Mouse (Mus musculus) limb, embryonic 12.5 days (tissue): Measurements from ENCODE around the gene Nt5m. TPM values are rescaled to one million over a fixed set of nuclear protein-coding genes. Genes with fewer than 3 reads are reported as not detected.

Source experiments
- ATAC-seq: fragments of 200-750 bp; cut with Nextera tagmentation; 2 replicates; pipeline ENCODE4 v1.8.0; 2017; ENCODE audit warnings: low read depth, moderate TSS enrichment; ENCODE audit not compliant: insufficient number of reproducible peaks, insufficient read depth, low FRiP score, low TSS enrichment
- H3K27ac ChIP-seq: fragments of 300-500 bp; sonication (generic); 2 replicates; pipeline ENCODE4 v1.5.1; 2016; ENCODE audit warnings: mild to moderate bottlenecking, moderate library complexity
- H3K27me3 ChIP-seq: fragments of 300-500 bp; sonication (generic); 2 replicates; pipeline ENCODE4 v1.6.1; 2016; ENCODE audit warnings: mild to moderate bottlenecking, moderate library complexity
- H3K36me3 ChIP-seq: fragments of 300-500 bp; sonication (generic); 2 replicates; pipeline ENCODE4 v1.6.1; 2016; ENCODE audit warnings: mild to moderate bottlenecking, moderate library complexity
- H3K4me1 ChIP-seq: fragments of 300-500 bp; sonication (generic); replicated peaks from 2 replicates; pipeline ENCODE4 v1.6.1; 2016
- H3K4me2 ChIP-seq: fragments of 300-500 bp; sonication (generic); 2 replicates; pipeline ENCODE4 v1.6.1; 2016; ENCODE audit warnings: mild to moderate bottlenecking, moderate library complexity
- H3K4me3 ChIP-seq: fragments of 300-500 bp; sonication (generic); replicated peaks from 2 replicates; pipeline ENCODE4 v1.5.1; 2016; ENCODE audit warnings: mild to moderate bottlenecking
- H3K9ac ChIP-seq: fragments of 300-500 bp; sonication (generic); replicated peaks from 2 replicates; pipeline ENCODE4 v1.6.1; 2016; ENCODE audit warnings: mild to moderate bottlenecking, moderate library complexity
- H3K9me3 ChIP-seq: fragments of 300-500 bp; sonication (generic); 2 replicates; pipeline ENCODE4 v1.6.1; 2016; ENCODE audit warnings: mild to moderate bottlenecking, moderate library complexity
- WGBS: fragments of 180-500 bp; shearing (Covaris S2); methylation state at CpG from one replicate; pipeline ENCODE4 v1.1.7; 2016; 5-methylcytosine and 5-hydroxymethylcytosine counted together
- polyA plus RNA-seq: library from polyadenylated mRNA; unstranded; fragments of >200 nt; fragmentation: Nextera tagmentation; extraction: Ambion mirVana; gene quantifications from 2 replicates; pipeline ENCODE4 v1.2.1, GENCODE M21; 2016

Nt5m gene
- polyA plus RNA-seq, 1 experiment from 2014 or later, result 39.8 TPM

GRCm38 (mm10) chr11:59839459-59840126 lies 346 bp downstream of the Nt5m start, which contains the start of gene Cops3:
TSS of gene Cops3 (minus strand) at chr11:59839838.
- H3K9ac ChIP-seq, result peak within 1 kb of the TSS; percentile 96
- H3K36me3 ChIP-seq, result peaks cover 28% of the 10 kb centered on the region
- H3K9me3 ChIP-seq, result no peaks in the 10 kb centered on the region
- peak within 1 kb of the TSS; percentile 94 for H3K4me3 ChIP-seq
- ATAC-seq, result peak; percentile 94
- peaks cover 31% of the 10 kb centered on the region for H3K4me1 ChIP-seq
- WGBS, result under 1% methylated on average over 42 of the region's 43 CpGs
- no peaks in the 10 kb centered on the region for H3K27me3 ChIP-seq
- peak within 1 kb of the TSS; percentile 74 for H3K4me2 ChIP-seq
- H3K27ac ChIP-seq, result peak within 1 kb of the TSS; percentile 98

- H3K36me3 ChIP-seq, result peaks cover 12% of the 10 kb centered on the region; the same call in 1 of the 2 replicates
- H3K4me3 ChIP-seq, result no peak overlapping the region
- WGBS, result 94% methylated on average over 11 of the region's 11 CpGs
- no peaks in the 10 kb centered on the region for H3K27me3 ChIP-seq
- peaks cover 27% of the 10 kb centered on the region for H3K4me1 ChIP-seq
- H3K4me2 ChIP-seq, result no peak overlapping the region
- H3K9ac ChIP-seq, result no peak overlapping the region
- no peak for ATAC-seq
- no peaks in the 10 kb centered on the region for H3K9me3 ChIP-seq
- H3K27ac ChIP-seq, result no peak overlapping the region
These were observed 7.1 kb downstream of the Nt5m start for GRCm38 (mm10) chr11:59846311-59846710.

GRCm38 (mm10) chr11:59847131-59847530 lies 7.9 kb downstream of the Nt5m start:
- Histone ChIP-seq H3K36me3 (peaks cover 12% of the 10 kb centered on the region; the same call in 1 of the 2 replicates), H3K9me3 (no peaks in the 10 kb centered on the region), H3K9ac (no peak overlapping the region), H3K4me3 (peak overlapping the region; percentile 82), H3K27ac (no peak overlapping the region), H3K27me3 (no peaks in the 10 kb centered on the region), H3K4me1 (peaks cover 34% of the 10 kb centered on the region), H3K4me2 (peak overlapping the region; percentile 71)
- ATAC-seq, result no peak
- WGBS, result 18% methylated on average over 2 of the region's 2 CpGs

- WGBS, result under 1% methylated on average over 67 of the region's 69 CpGs
- Histone ChIP-seq H3K4me1 (peaks cover 28% of the 10 kb centered on the region), H3K4me3 (peak overlapping the region; percentile 82), H3K9ac (peak overlapping the region; percentile 89), H3K27me3 (no peaks in the 10 kb centered on the region), H3K9me3 (no peaks in the 10 kb centered on the region), H3K36me3 (peaks cover 12% of the 10 kb centered on the region), H3K27ac (peak overlapping the region; percentile 91), H3K4me2 (peak overlapping the region; percentile 71)
- peak; percentile 76 for ATAC-seq
These were observed 8.9 kb downstream of the Nt5m start for GRCm38 (mm10) chr11:59847891-59848884.

- Histone ChIP-seq H3K9ac (no peak overlapping the region; the same call in 1 of the 2 replicates), H3K27ac (no peak overlapping the region), H3K4me2 (no peak overlapping the region), H3K36me3 (peaks cover 8% of the 10 kb centered on the region), H3K4me1 (peaks cover 17% of the 10 kb centered on the region), H3K4me3 (no peak overlapping the region), H3K9me3 (no peaks in the 10 kb centered on the region), H3K27me3 (no peaks in the 10 kb centered on the region)
- ATAC-seq, result no peak
- 69% methylated on average over 3 of the region's 3 CpGs for WGBS
These were observed 13.6 kb downstream of the Nt5m start for GRCm38 (mm10) chr11:59852865-59853264.

- no peak for ATAC-seq
- Histone ChIP-seq H3K9ac (no peak overlapping the region), H3K36me3 (peaks cover 34% of the 10 kb centered on the region), H3K4me1 (no peaks in the 10 kb centered on the region), H3K27me3 (no peaks in the 10 kb centered on the region), H3K9me3 (no peaks in the 10 kb centered on the region), H3K27ac (no peak overlapping the region), H3K4me3 (no peak overlapping the region), H3K4me2 (no peak overlapping the region)
- 87% methylated on average over 11 of the region's 11 CpGs for WGBS
These were observed 21.2 kb downstream of the Nt5m start for GRCm38 (mm10) chr11:59860467-59860866.

GRCm38 (mm10) chr11:59864316-59864715 lies 25.1 kb downstream of the Nt5m start:
- no peak overlapping the region for H3K9ac ChIP-seq
- WGBS, result 84% methylated on average over 6 of the region's 6 CpGs

GRCm38 (mm10) chr11:59872124-59872523 lies 32.9 kb downstream of the Nt5m start:
- no peak for ATAC-seq
- no peak overlapping the region for H3K4me2 ChIP-seq
- H3K27ac ChIP-seq, result no peak overlapping the region
- no peak overlapping the region for H3K9ac ChIP-seq
- peaks cover 55% of the 10 kb centered on the region for H3K36me3 ChIP-seq
- H3K27me3 ChIP-seq, result no peaks in the 10 kb centered on the region
- WGBS, result 86% methylated on average over 8 of the region's 8 CpGs
- no peaks in the 10 kb centered on the region for H3K4me1 ChIP-seq
- no peaks in the 10 kb centered on the region for H3K9me3 ChIP-seq
- no peak overlapping the region for H3K4me3 ChIP-seq

More at GRCm38 (mm10) chr11:59864316-59864715, 25.1 kb downstream of the Nt5m start:
- Histone ChIP-seq H3K9me3 (no peaks in the 10 kb centered on the region), H3K4me1 (no peaks in the 10 kb centered on the region), H3K27ac (no peak overlapping the region), H3K27me3 (no peaks in the 10 kb centered on the region), H3K4me3 (no peak overlapping the region), H3K4me2 (no peak overlapping the region), H3K36me3 (peaks cover 37% of the 10 kb centered on the region)
- ATAC-seq, result no peak

GRCm38 (mm10) chr11:59880031-59880430 lies 40.8 kb downstream of the Nt5m start:
- Histone ChIP-seq H3K9me3 (no peaks in the 10 kb centered on the region), H3K4me1 (peaks cover under 1% of the 10 kb centered on the region; the same call in 1 of the 2 replicates), H3K4me2 (no peak overlapping the region), H3K9ac (no peak overlapping the region; the same call in 1 of the 2 replicates), H3K27me3 (no peaks in the 10 kb centered on the region), H3K4me3 (no peak overlapping the region), H3K36me3 (peaks cover 24% of the 10 kb centered on the region), H3K27ac (no peak overlapping the region)
- 24% methylated on average over 2 of the region's 2 CpGs for WGBS
- ATAC-seq, result peak; percentile 60

GRCm38 (mm10) chr11:59885217-59885986 lies 46.2 kb downstream of the Nt5m start:
- Histone ChIP-seq H3K9me3 (no peaks in the 10 kb centered on the region), H3K4me3 (no peak overlapping the region), H3K4me2 (no peak overlapping the region), H3K9ac (no peak overlapping the region), H3K36me3 (no peaks in the 10 kb centered on the region), H3K27ac (0 out of 2 replicates have a peak overlapping the region, but pooled peaks have one; percentile 29), H3K4me1 (peaks cover 6% of the 10 kb centered on the region; the same call in 1 of the 2 replicates), H3K27me3 (no peaks in the 10 kb centered on the region)
- ATAC-seq, result no peak
- WGBS, result 66% methylated on average over 17 of the region's 17 CpGs
